Mouse (Mus musculus) kidney, embryonic 16.5 days (tissue): Measurements from ENCODE around the gene Lrmda. TPM values are rescaled to one million over a fixed set of nuclear protein-coding genes. Genes with fewer than 3 reads are reported as not detected.
"Not testable (repeated sequence)": the region's sequence is repeated elsewhere in the genome, so short reads cannot be mapped to it uniquely, and the experiment has no call there.

Experiments
- ATAC-seq: fragments of 200-750 bp; cut with Nextera tagmentation; 2 replicates; pipeline ENCODE4 v1.8.0; 2017; ENCODE audit warnings: moderate TSS enrichment; ENCODE audit not compliant: low FRiP score, low TSS enrichment
- H3K27ac ChIP-seq: fragments of 300-500 bp; sonication (generic); 2 replicates; pipeline ENCODE4 v1.5.1; 2014; ENCODE audit warnings: low read length
- H3K27me3 ChIP-seq: fragments of 300-500 bp; sonication (generic); 2 replicates; pipeline ENCODE4 v1.6.1; 2014; ENCODE audit warnings: low read length, control low read depth, mixed read lengths; ENCODE audit not compliant: insufficient read depth
- H3K36me3 ChIP-seq: fragments of 300-500 bp; sonication (generic); 2 replicates; pipeline ENCODE4 v1.6.1; 2014; ENCODE audit warnings: low read length, control low read depth, mixed read lengths; ENCODE audit not compliant: insufficient read depth
- H3K4me1 ChIP-seq: fragments of 300-500 bp; sonication (generic); 2 replicates; pipeline ENCODE4 v1.6.1; 2014; ENCODE audit warnings: low read length, control low read depth, mixed read lengths; ENCODE audit not compliant: insufficient read depth
- H3K4me2 ChIP-seq: fragments of 300-500 bp; sonication (generic); replicated peaks from 2 replicates; pipeline ENCODE4 v1.6.1; 2014; ENCODE audit warnings: low read depth, low read length
- H3K4me3 ChIP-seq: fragments of 300-500 bp; sonication (generic); 2 replicates; pipeline ENCODE4 v1.5.1; 2014; ENCODE audit warnings: mild to moderate bottlenecking, low read length
- H3K9ac ChIP-seq: fragments of 300-500 bp; sonication (generic); replicated peaks from 2 replicates; pipeline ENCODE4 v1.6.1; 2014; ENCODE audit warnings: low read length
- H3K9me3 ChIP-seq: fragments of 300-500 bp; sonication (generic); 2 replicates; pipeline ENCODE4 v1.6.1; 2016; ENCODE audit warnings: low read length, control low read depth
- WGBS: fragments of 180-500 bp; shearing (Covaris S2); extraction: QIAGEN DNeasy Blood & Tissue Kit; methylation state at CpG from one replicate; pipeline ENCODE4 v1.1.7; 2014; 5-methylcytosine and 5-hydroxymethylcytosine counted together
- polyA plus RNA-seq: library from polyadenylated mRNA; unstranded; fragments of >200 nt; fragmentation: Nextera tagmentation; extraction: Ambion mirVana; gene quantifications from 2 replicates; pipeline ENCODE4 v1.2.1, GENCODE M21; 2015

Lrmda gene
- polyA plus RNA-seq, 1 experiment from 2014 or later, result 0.76 TPM

DNA sequence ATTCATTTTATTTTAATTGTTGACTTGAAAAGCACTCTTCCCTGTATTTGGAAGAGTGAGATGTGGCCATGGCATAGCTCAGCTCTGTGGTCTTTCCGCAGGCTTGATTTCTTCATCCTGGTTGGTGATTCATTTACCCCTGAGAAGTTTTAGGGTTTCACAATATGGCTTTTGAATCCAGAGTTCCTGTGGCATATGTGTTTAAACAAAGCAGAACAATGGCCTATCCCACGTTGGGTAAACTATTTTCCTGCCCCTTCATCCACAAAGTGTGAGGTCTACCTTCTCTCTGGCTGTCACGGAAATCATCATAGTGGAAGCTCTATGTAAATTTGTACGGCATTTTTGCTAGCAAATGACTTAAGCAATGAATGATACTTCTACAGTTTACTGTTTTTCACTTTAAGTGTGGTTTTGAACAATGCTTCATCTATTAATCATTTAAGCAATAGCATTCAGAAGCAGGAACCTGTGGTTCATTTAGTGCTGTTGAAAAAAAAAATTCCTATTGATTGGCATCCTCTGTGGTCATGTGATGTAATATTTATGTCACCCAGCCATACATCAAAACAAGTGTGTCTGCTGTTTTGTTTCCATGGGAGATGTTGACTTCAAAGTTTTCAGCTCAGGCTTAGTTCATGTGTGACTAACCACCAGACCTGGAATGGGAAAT lies 567.9 kb downstream of the Lrmda start:
- 76% methylated on average over 4 of the region's 4 CpGs for WGBS
- no peaks in the 10 kb centered on the region for H3K36me3 ChIP-seq
- H3K9ac ChIP-seq, result no peak overlapping the region
- no peak for ATAC-seq
- peaks cover 23% of the 10 kb centered on the region; the same call in 1 of the 2 replicates for H3K4me1 ChIP-seq
- no peak overlapping the region for H3K4me3 ChIP-seq
- no peaks in the 10 kb centered on the region for H3K9me3 ChIP-seq
- H3K4me2 ChIP-seq, result no peak overlapping the region
- no peaks in the 10 kb centered on the region for H3K27me3 ChIP-seq
- H3K27ac ChIP-seq, result no peak overlapping the region

- ATAC-seq, result no peak
- no peaks in the 10 kb centered on the region for H3K36me3 ChIP-seq
- H3K4me2 ChIP-seq, result no peak overlapping the region
- no peak overlapping the region for H3K27ac ChIP-seq
- WGBS, result 64% methylated on average over 4 of the region's 4 CpGs
- no peaks in the 10 kb centered on the region for H3K9me3 ChIP-seq
- H3K4me3 ChIP-seq, result no peak overlapping the region
- no peak overlapping the region for H3K9ac ChIP-seq
- H3K27me3 ChIP-seq, result no peaks in the 10 kb centered on the region
- H3K4me1 ChIP-seq, result peaks cover 20% of the 10 kb centered on the region; the same call in 1 of the 2 replicates
These were observed 568.4 kb downstream of the Lrmda start for GRCm38 (mm10) chr14:22587958-22588296.

GRCm38 (mm10) chr14:22588394-22588793 lies 568.9 kb downstream of the Lrmda start:
- H3K9ac ChIP-seq, H3K9me3 ChIP-seq, ATAC-seq, H3K36me3 ChIP-seq, H3K4me3 ChIP-seq, H3K4me2 ChIP-seq, H3K27me3 ChIP-seq, H3K27ac ChIP-seq: not testable (repeated sequence)
- WGBS, result 68% methylated on average over 1 of the region's 1 CpGs
- peaks cover 20% of the 10 kb centered on the region; the same call in 1 of the 2 replicates for H3K4me1 ChIP-seq

DNA sequence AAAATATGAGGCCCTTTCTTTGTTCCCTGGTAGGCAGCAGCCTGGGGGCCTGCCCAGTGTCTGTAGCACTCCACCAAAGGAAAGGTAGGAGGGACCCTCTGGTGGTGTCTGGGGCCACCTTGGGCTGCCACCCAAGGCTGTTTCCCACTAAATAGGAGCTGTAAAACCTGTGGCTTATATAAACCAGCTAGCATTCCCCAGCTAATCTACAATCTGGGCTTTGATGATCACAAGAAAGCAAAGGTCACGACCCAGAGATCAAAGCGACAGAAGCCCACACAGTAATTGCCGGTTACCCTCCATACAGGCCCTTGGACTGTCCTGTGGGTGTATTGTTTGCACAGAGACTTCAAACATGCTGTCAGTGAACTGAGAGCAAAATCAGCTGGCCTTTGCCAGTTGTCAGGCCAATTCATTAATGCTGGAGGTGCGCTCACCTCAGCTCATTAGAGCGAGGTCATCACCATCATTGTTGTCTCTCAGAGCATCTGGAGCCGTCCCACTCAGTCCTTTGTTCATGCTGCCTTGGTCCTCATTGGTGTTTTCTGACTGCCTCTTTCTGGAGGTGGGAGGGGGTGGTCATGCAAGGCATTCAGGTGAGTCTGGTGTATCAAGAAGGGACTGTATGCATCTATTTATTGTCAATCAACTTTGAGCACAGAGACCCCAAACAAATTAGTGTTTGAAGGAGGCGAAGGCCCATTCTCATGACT lies 570.1 kb downstream of the Lrmda start:
- Histone ChIP-seq H3K9me3 (no peaks in the 10 kb centered on the region), H3K4me1 (peaks cover 20% of the 10 kb centered on the region; the same call in 1 of the 2 replicates), H3K4me3 (no peak overlapping the region), H3K27ac (peak overlapping the region; percentile 60), H3K4me2 (no peak overlapping the region), H3K9ac (no peak overlapping the region), H3K36me3 (no peaks in the 10 kb centered on the region), H3K27me3 (no peaks in the 10 kb centered on the region)
- ATAC-seq, result peak; percentile 87
- 36% methylated on average over 7 of the region's 7 CpGs for whole genome bisulfite sequencing

GRCm38 (mm10) chr14:22591186-22591585 lies 571.7 kb downstream of the Lrmda start:
- Histone ChIP-seq H3K4me2 (no peak overlapping the region), H3K27me3 (no peaks in the 10 kb centered on the region), H3K36me3 (no peaks in the 10 kb centered on the region), H3K4me3 (no peak overlapping the region), H3K4me1 (peaks cover 20% of the 10 kb centered on the region; the same call in 1 of the 2 replicates), H3K27ac (no peak overlapping the region; the same call in 1 of the 2 replicates), H3K9me3 (no peaks in the 10 kb centered on the region), H3K9ac (no peak overlapping the region)
- ATAC-seq, result no peak
- 44% methylated on average over 2 of the region's 2 CpGs for WGBS

- no peak overlapping the region for H3K4me3 ChIP-seq
- no peak overlapping the region for H3K4me2 ChIP-seq
- 58% methylated on average over 2 of the region's 2 CpGs for WGBS
- H3K27ac ChIP-seq, result no peak overlapping the region
- no peak overlapping the region for H3K9ac ChIP-seq
- H3K4me1 ChIP-seq, result peaks cover 7% of the 10 kb centered on the region; the same call in 1 of the 2 replicates
- no peaks in the 10 kb centered on the region for H3K36me3 ChIP-seq
- H3K27me3 ChIP-seq, result no peaks in the 10 kb centered on the region
- no peaks in the 10 kb centered on the region for H3K9me3 ChIP-seq
- no peak for ATAC-seq
These were observed 578.0 kb downstream of the Lrmda start for GRCm38 (mm10) chr14:22597508-22597907.

DNA sequence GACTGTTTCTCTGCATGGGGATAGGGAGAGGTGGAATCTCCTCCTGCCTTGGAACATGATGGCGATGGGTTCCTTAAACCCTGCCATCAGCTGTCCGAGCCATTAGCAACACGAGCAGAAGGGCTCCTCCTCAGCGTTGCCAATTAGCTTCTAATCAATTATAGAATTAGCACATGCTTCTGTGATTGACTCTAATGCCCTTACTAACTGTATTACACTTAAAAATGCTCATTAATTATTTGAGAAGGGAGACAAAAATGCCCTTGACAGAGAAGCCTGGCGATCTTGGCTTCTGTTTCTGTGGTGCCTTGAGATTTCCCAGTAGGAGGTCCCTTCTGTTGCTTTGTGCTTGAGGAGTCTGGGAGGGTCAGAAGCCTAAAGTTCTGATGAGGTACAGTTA lies 579.1 kb downstream of the Lrmda start:
- Histone ChIP-seq H3K4me1 (peaks cover 7% of the 10 kb centered on the region; the same call in 1 of the 2 replicates), H3K36me3 (no peaks in the 10 kb centered on the region), H3K27ac (no peak overlapping the region), H3K9me3 (no peaks in the 10 kb centered on the region), H3K9ac (no peak overlapping the region), H3K4me2 (no peak overlapping the region), H3K27me3 (no peaks in the 10 kb centered on the region), H3K4me3 (no peak overlapping the region)
- no peak for ATAC-seq
- 91% methylated on average over 5 of the region's 5 CpGs for WGBS

DNA sequence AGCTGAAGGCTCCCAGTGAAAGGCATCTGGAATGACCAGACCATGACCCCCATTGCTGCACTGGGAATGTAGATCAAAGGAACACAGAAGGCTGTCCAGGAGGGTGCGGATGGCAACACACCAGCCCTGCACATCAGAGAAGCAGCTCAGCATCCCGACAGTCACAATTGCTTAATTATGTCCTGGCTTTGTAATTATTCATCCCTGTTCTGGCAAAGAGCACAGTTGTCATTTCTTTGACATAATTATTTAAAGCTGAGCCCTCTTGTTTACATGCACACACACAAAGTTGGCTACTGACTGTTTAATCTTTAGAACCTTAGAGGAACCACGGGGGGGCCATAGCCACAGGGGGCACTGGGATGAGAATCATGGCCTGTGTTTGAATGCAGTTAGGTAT lies 580.7 kb downstream of the Lrmda start:
- H3K4me2 ChIP-seq, result no peak overlapping the region
- H3K27ac ChIP-seq, result no peak overlapping the region
- H3K9ac ChIP-seq, result no peak overlapping the region
- peaks cover 7% of the 10 kb centered on the region; the same call in 1 of the 2 replicates for H3K4me1 ChIP-seq
- H3K4me3 ChIP-seq, result no peak overlapping the region
- H3K9me3 ChIP-seq, result no peaks in the 10 kb centered on the region
- WGBS, result 47% methylated on average over 3 of the region's 3 CpGs
- no peaks in the 10 kb centered on the region for H3K36me3 ChIP-seq
- H3K27me3 ChIP-seq, result no peaks in the 10 kb centered on the region
- ATAC-seq, result no peak

GRCm38 (mm10) chr14:22602308-22602707 lies 582.8 kb downstream of the Lrmda start:
- 87% methylated on average over 2 of the region's 2 CpGs for WGBS
- Histone ChIP-seq H3K36me3 (no peaks in the 10 kb centered on the region), H3K4me1 (peaks cover 7% of the 10 kb centered on the region; the same call in 1 of the 2 replicates), H3K4me2 (no peak overlapping the region), H3K27me3 (no peaks in the 10 kb centered on the region), H3K4me3 (no peak overlapping the region), H3K9ac (no peak overlapping the region), H3K9me3 (no peaks in the 10 kb centered on the region), H3K27ac (no peak overlapping the region)
- no peak for ATAC-seq

GRCm38 (mm10) chr14:22608599-22608998 lies 589.1 kb downstream of the Lrmda start:
- no peaks in the 10 kb centered on the region for H3K27me3 ChIP-seq
- H3K4me3 ChIP-seq, result no peak overlapping the region
- H3K36me3 ChIP-seq, result no peaks in the 10 kb centered on the region
- peaks cover 7% of the 10 kb centered on the region for H3K4me1 ChIP-seq
- H3K4me2 ChIP-seq, result no peak overlapping the region
- H3K27ac ChIP-seq, result peak overlapping the region; percentile 87
- H3K9me3 ChIP-seq, result no peaks in the 10 kb centered on the region
- ATAC-seq, result no peak
- 60% methylated on average over 5 of the region's 5 CpGs for WGBS
- no peak overlapping the region for H3K9ac ChIP-seq
